ENCODE assay signal across 8 mouse cellular contexts in genomic region chr14:50930754-50931492, GRCm38 (mm10). TPM values are rescaled to one million over a fixed set of nuclear protein-coding genes. Genes with fewer than 3 reads are reported as not detected.
DNase-seq lines count a peak whose midpoint lies in the region; ATAC-seq and TF ChIP-seq lines count a peak whose summit lies in the region.

Gene Pip4p1, minus strand, starts transcription at chr14:50930856.
Gene Pnp, plus strand, starts transcription at chr14:50931082.

- H3K9ac ChIP-seq in embryonic facial prominence, embryonic 13.5 days, result peak within 1 kb of the TSS; percentile 98
- peak within 1 kb of the TSS; percentile 91 for H3K9ac ChIP-seq in limb, embryonic 12.5 days (replicated peaks)
- peak within 1 kb of the TSS; percentile 93 for H3K9ac ChIP-seq in midbrain, embryonic 15.5 days

- peak within 1 kb of the TSS; percentile 95 for H3K27ac ChIP-seq in embryonic facial prominence, embryonic 13.5 days
- peak within 1 kb of the TSS; percentile 78 for H3K27ac ChIP-seq in kidney, adult 2 months (ENCODE audit: insufficient read depth, low read depth, low read length)
- peak within 1 kb of the TSS; percentile 88 for H3K27ac ChIP-seq in limb, embryonic 12.5 days
- peak within 1 kb of the TSS; percentile 84 for H3K27ac ChIP-seq in midbrain, embryonic 15.5 days
- peak within 1 kb of the TSS; percentile 95 for H3K27ac ChIP-seq in spleen, adult 2 months (ENCODE audit: insufficient read depth, low read length)

- peaks cover 36% of the 10 kb centered on the region for H3K36me3 ChIP-seq in embryonic facial prominence, embryonic 13.5 days
- no peaks in the 10 kb centered on the region; the same call in 1 of the 2 replicates for H3K36me3 ChIP-seq in kidney, adult 2 months (ENCODE audit: control insufficient read depth, insufficient read depth, low read length)
- H3K36me3 ChIP-seq in limb, embryonic 12.5 days, result peaks cover 36% of the 10 kb centered on the region
- H3K36me3 ChIP-seq in midbrain, embryonic 15.5 days (replicated peaks), result peaks cover 19% of the 10 kb centered on the region
- H3K36me3 ChIP-seq in spleen, adult 2 months (ENCODE audit: control insufficient read depth, insufficient read depth, low read length), result peaks cover 31% of the 10 kb centered on the region

- DNase-seq in 3134 (ENCODE audit: extremely low read depth, insufficient read length, low spot score), result peak; percentile 100
- DNase-seq in adrenal gland, postnatal 36 days, result peak; percentile 100
- peak; percentile 99 to 100 for DNase-seq in heart, adult 18-20 months
- DNase-seq in kidney, adult 2 months, result peak; percentile 100
- DNase-seq in spleen, adult 2 months (ENCODE audit: low read depth in 1 of 2, low spot score in 2 of 2), result peak; percentile 100

- H3K4me3 ChIP-seq in embryonic facial prominence, embryonic 13.5 days, result peak within 1 kb of the TSS; percentile 98
- peak within 1 kb of the TSS; percentile 75 for H3K4me3 ChIP-seq in kidney, adult 2 months (ENCODE audit: insufficient read depth, low read depth, low read length)
- peak within 1 kb of the TSS; percentile 95 for H3K4me3 ChIP-seq in limb, embryonic 12.5 days (replicated peaks)
- H3K4me3 ChIP-seq in midbrain, embryonic 15.5 days, result peak within 1 kb of the TSS; percentile 88
- peak within 1 kb of the TSS; percentile 75 for H3K4me3 ChIP-seq in spleen, adult 2 months (ENCODE audit: extremely low read depth, insufficient read depth, insufficient read length)

- no peak for TF ChIP-seq CTCF in kidney, adult 2 months (conservative IDR thresholded peaks at IDR 0.05; ENCODE audit: insufficient read depth, insufficient read length, low read depth, low read length)
- TF ChIP-seq CTCF in spleen, adult 2 months (IDR thresholded peaks at IDR 0.05; ENCODE audit: extremely low read depth, insufficient read depth, insufficient read length, insufficient replicate concordance), result no peak

- H3K27me3 ChIP-seq in embryonic facial prominence, embryonic 13.5 days, result no peaks in the 10 kb centered on the region
- H3K27me3 ChIP-seq in kidney, adult 2 months (replicated peaks; ENCODE audit: control insufficient read depth, insufficient read depth, low read length), result no peaks in the 10 kb centered on the region
- no peaks in the 10 kb centered on the region for H3K27me3 ChIP-seq in limb, embryonic 12.5 days
- H3K27me3 ChIP-seq in midbrain, embryonic 15.5 days (replicated peaks), result no peaks in the 10 kb centered on the region
- no peaks in the 10 kb centered on the region for H3K27me3 ChIP-seq in spleen, adult 2 months (ENCODE audit: control insufficient read depth, insufficient read depth, low read length)

- H3K4me1 ChIP-seq in embryonic facial prominence, embryonic 13.5 days, result peaks cover 25% of the 10 kb centered on the region
- H3K4me1 ChIP-seq in kidney, adult 2 months (ENCODE audit: control insufficient read depth, insufficient read depth, low read length), result peaks cover 11% of the 10 kb centered on the region; the same call in 1 of the 2 replicates
- H3K4me1 ChIP-seq in limb, embryonic 12.5 days (replicated peaks), result peaks cover 19% of the 10 kb centered on the region
- peaks cover 37% of the 10 kb centered on the region for H3K4me1 ChIP-seq in midbrain, embryonic 15.5 days
- H3K4me1 ChIP-seq in spleen, adult 2 months (ENCODE audit: control insufficient read depth, insufficient read depth, insufficient read length), result peaks cover 8% of the 10 kb centered on the region; the same call in 1 of the 2 replicates

- peak; percentile 99 for ATAC-seq in embryonic facial prominence, embryonic 13.5 days (ENCODE audit: insufficient number of reproducible peaks, insufficient read depth, low FRiP score, low TSS enrichment, low read depth)
- peak; percentile 100 for ATAC-seq in limb, embryonic 12.5 days (ENCODE audit: insufficient number of reproducible peaks, insufficient read depth, low FRiP score, low TSS enrichment, low read depth)
- peak; percentile 100 for ATAC-seq in midbrain, embryonic 15.5 days (replicated peaks)

- WGBS in embryonic facial prominence, embryonic 13.5 days, result under 1% methylated on average over 68 of the region's 68 CpGs
- WGBS in kidney, adult 2 months, result under 1% methylated on average over 65 of the region's 68 CpGs
- WGBS in limb, embryonic 12.5 days, result under 1% methylated on average over 60 of the region's 68 CpGs
- WGBS in midbrain, embryonic 15.5 days, result under 1% methylated on average over 66 of the region's 68 CpGs
- 1% methylated on average over 68 of the region's 68 CpGs for WGBS in spleen, adult 2 months

- TF ChIP-seq POLR2A in kidney, adult 2 months (IDR thresholded peaks at IDR 0.05; ENCODE audit: low read depth, low read length), result peak; percentile 19
- peak; percentile 46 for TF ChIP-seq POLR2A in spleen, adult 2 months (IDR thresholded peaks at IDR 0.05; ENCODE audit: low read depth, low read length)

- no peaks in the 10 kb centered on the region for H3K9me3 ChIP-seq in embryonic facial prominence, embryonic 13.5 days
- H3K9me3 ChIP-seq in limb, embryonic 12.5 days, result no peaks in the 10 kb centered on the region
- no peaks in the 10 kb centered on the region for H3K9me3 ChIP-seq in midbrain, embryonic 15.5 days

- H3K4me2 ChIP-seq in embryonic facial prominence, embryonic 13.5 days, result peak within 1 kb of the TSS; percentile 85
- H3K4me2 ChIP-seq in limb, embryonic 12.5 days, result peak within 1 kb of the TSS; percentile 69
- H3K4me2 ChIP-seq in midbrain, embryonic 15.5 days, result peak within 1 kb of the TSS; percentile 78

RNA-seq across cellular contexts. Expression of gene Pip4p1, which starts in this region (rescaled TPM):
- total RNA-seq in adrenal gland, postnatal 36 days (2021), result 10 to 100 TPM; 58.5 to 65.6 TPM
- 55.6 and 56.9 TPM in 2 replicates for polyA plus RNA-seq in embryonic facial prominence, embryonic 13.5 days (2015; fragmentation: Nextera tagmentation; extraction: Ambion mirVana)
- total RNA-seq in heart, adult 18-20 months (2021), result 10 to 100 TPM; 20.5 to 25.8 TPM
- 68.1 and 79.3 TPM in 2 replicates for polyA plus RNA-seq in kidney, adult 2 months (2012; rRNA removed)
- 58.7 and 59.1 TPM in 2 replicates for polyA plus RNA-seq in limb, embryonic 12.5 days (2016; fragmentation: Nextera tagmentation; extraction: Ambion mirVana)
- polyA plus RNA-seq in midbrain, embryonic 15.5 days (2015; fragmentation: Nextera tagmentation; extraction: Ambion mirVana), result 101 and 111 TPM in 2 replicates
- 87.3 and 131 TPM in 2 replicates for polyA plus RNA-seq in spleen, adult 2 months (2012; rRNA removed)

RNA-seq across cellular contexts. Expression of gene Pnp, which starts in this region (rescaled TPM):
- total RNA-seq in adrenal gland, postnatal 36 days (2021), result 10 to 100 TPM; 43.1 to 45.2 TPM
- polyA plus RNA-seq in embryonic facial prominence, embryonic 13.5 days (2015; fragmentation: Nextera tagmentation; extraction: Ambion mirVana), result 49.3 and 49.7 TPM in 2 replicates
- 10 to 100 TPM; 11.4 to 14.8 TPM for total RNA-seq in heart, adult 18-20 months (2021)
- polyA plus RNA-seq in kidney, adult 2 months (2012; rRNA removed), result 79.2 and 91.3 TPM in 2 replicates
- 61.5 and 67.2 TPM in 2 replicates for polyA plus RNA-seq in limb, embryonic 12.5 days (2016; fragmentation: Nextera tagmentation; extraction: Ambion mirVana)
- polyA plus RNA-seq in midbrain, embryonic 15.5 days (2015; fragmentation: Nextera tagmentation; extraction: Ambion mirVana), result 20.3 and 21.3 TPM in 2 replicates
- 21.4 and 27.0 TPM in 2 replicates for polyA plus RNA-seq in spleen, adult 2 months (2012; rRNA removed)

Comparison
In these comparisons a context has a peak if more than half of its experiments do, and no peak if none do; other contexts are left out.
1. Peak in every context shown above with its lines: DNase-seq, ATAC-seq, H3K4me3 ChIP-seq and H3K27ac ChIP-seq.